Mouse (Mus musculus): ENCODE measurements at regions not wholly inside any gene's neighbourhood (a gene's known extent, or its start where the extent isn't known, plus 50 kb on each side); places are given as distances from the start of the nearest gene placed in this dataset.

DNA sequence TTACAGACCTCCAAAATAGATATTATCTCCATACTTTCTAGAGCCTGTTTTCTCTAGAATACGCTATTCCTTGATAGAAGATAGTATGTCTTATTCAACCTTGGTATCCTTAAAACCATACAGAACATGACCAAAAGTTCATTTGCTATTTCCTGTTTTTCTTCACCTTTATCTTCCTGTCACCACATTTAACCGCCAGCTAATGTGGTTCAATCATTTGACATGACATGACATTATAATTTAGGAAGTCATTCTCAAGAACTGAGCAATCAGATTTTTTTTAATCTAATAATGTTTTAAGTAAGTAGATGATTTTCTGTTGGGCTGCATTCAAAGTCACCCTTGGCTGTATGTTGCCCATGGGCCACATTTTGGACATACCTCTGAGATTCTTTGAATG, 213.3 kb downstream of the Dad1 start:
- TF ChIP-seq POLR2A (IDR thresholded peaks at IDR 0.05; ENCODE audit: low read depth, low read length) (no peak), CTCF (IDR thresholded peaks at IDR 0.05; ENCODE audit: borderline replicate concordance, insufficient read depth, low read length) (no peak)
